Mouse (Mus musculus) lung, postnatal 0 days (tissue): Measurements from ENCODE around the gene Dnajb13.

Experiments
- CTCF ChIP-seq: IDR thresholded peaks from 2 replicates; pipeline ENCODE4 v1.5.1; 2016; ENCODE audit warnings: antibody characterized with exemption, mild to moderate bottlenecking
- EP300 ChIP-seq: IDR thresholded peaks from 2 replicates; pipeline ENCODE4 v1.6.1; 2016; ENCODE audit warnings: antibody characterized with exemption, mild to moderate bottlenecking, control low read depth

DNA sequence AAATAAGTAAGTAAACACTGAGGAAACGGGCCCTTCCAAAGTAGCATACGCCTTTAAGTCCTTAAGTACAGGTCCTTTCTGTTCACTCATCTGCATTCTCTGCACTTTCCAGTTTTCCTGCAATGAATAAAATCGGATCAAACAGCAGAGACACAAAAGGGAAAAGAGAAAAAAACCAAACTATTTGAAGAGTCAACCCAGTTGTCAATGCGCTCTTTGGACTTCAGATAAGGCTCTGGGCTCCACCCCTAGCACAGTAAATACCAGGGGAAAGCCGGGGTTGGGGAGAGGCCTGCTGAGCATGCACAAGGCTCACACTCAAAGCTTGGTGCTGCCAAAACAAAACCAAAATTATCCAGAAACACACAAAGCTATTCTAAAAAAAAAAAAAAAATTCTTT lies 40.2 kb upstream of the Dnajb13 start:
- TF ChIP-seq CTCF (no peak), EP300 (no peak)
